Mouse (Mus musculus): ENCODE results near the gene Mb.
"Not testable (repeated sequence)": the region's sequence is repeated elsewhere in the genome, so short reads cannot be mapped to it uniquely, and the experiment has no call there.

GRCm38 (mm10) chr15:77059416-77059815, 8.9 kb upstream of the Mb start:
- TF ChIP-seq GATA1, TAL1 (IDR thresholded peaks at IDR 0.05; ENCODE audit: low read length): not testable (repeated sequence)
